Mouse (Mus musculus) embryonic facial prominence, embryonic 15.5 days (tissue): Measurements from ENCODE around the gene Chil1. TPM values are rescaled to one million over a fixed set of nuclear protein-coding genes. Genes with fewer than 3 reads are reported as not detected.

Source experiments
- ATAC-seq: fragments of 200-750 bp; cut with Nextera tagmentation; 2 replicates; pipeline ENCODE4 v1.8.0; 2017; ENCODE audit warnings: low read depth, moderate TSS enrichment; ENCODE audit not compliant: insufficient number of reproducible peaks, low FRiP score, low TSS enrichment
- H3K27ac ChIP-seq: fragments of 300-500 bp; sonication (generic); replicated peaks from 2 replicates; pipeline ENCODE4 v1.5.1; 2015; ENCODE audit warnings: mild to moderate bottlenecking, inconsistent platforms
- H3K27me3 ChIP-seq: fragments of 300-500 bp; sonication (generic); 2 replicates; pipeline ENCODE4 v1.6.1; 2015; ENCODE audit warnings: inconsistent platforms
- H3K36me3 ChIP-seq: fragments of 300-500 bp; sonication (generic); 2 replicates; pipeline ENCODE4 v1.6.1; 2015; ENCODE audit warnings: mild to moderate bottlenecking, inconsistent platforms
- H3K4me1 ChIP-seq: fragments of 300-500 bp; sonication (generic); 2 replicates; pipeline ENCODE4 v1.6.1; 2015; ENCODE audit warnings: inconsistent platforms
- H3K4me2 ChIP-seq: fragments of 300-500 bp; sonication (generic); replicated peaks from 2 replicates; pipeline ENCODE4 v1.6.1; 2015; ENCODE audit warnings: mild to moderate bottlenecking, inconsistent platforms
- H3K4me3 ChIP-seq: fragments of 300-500 bp; sonication (generic); replicated peaks from 2 replicates; pipeline ENCODE4 v1.5.1; 2015; ENCODE audit warnings: mild to moderate bottlenecking, inconsistent platforms
- H3K9ac ChIP-seq: fragments of 300-500 bp; sonication (generic); 2 replicates; pipeline ENCODE4 v1.6.1; 2015; ENCODE audit warnings: inconsistent platforms
- H3K9me3 ChIP-seq: fragments of 300-500 bp; sonication (generic); replicated peaks from 2 replicates; pipeline ENCODE4 v1.6.1; 2016; ENCODE audit warnings: inconsistent platforms
- WGBS: fragments of 180-500 bp; shearing (Covaris S2); methylation state at CpG from one replicate; pipeline ENCODE4 v1.1.7; 2015; 5-methylcytosine and 5-hydroxymethylcytosine counted together
- polyA plus RNA-seq: library from polyadenylated mRNA; unstranded; fragments of >200 nt; fragmentation: Nextera tagmentation; extraction: Ambion mirVana; gene quantifications from 2 replicates; pipeline ENCODE4 v1.2.1, GENCODE M21; 2015

Gene Chil1
- polyA plus RNA-seq, 1 experiment from 2014 or later: 22.8 TPM

- no peaks in the 10 kb centered on the region for H3K27me3 ChIP-seq
- H3K4me2 ChIP-seq: no peak overlapping the region
- no peak overlapping the region for H3K9ac ChIP-seq
- H3K4me1 ChIP-seq: 0 out of 2 replicates have a peak, but pooled peaks cover 3% of the 10 kb centered on the region
- H3K36me3 ChIP-seq: no peaks in the 10 kb centered on the region
- no peaks in the 10 kb centered on the region for H3K9me3 ChIP-seq
- no peak overlapping the region for H3K4me3 ChIP-seq
- no peak overlapping the region for H3K27ac ChIP-seq
- WGBS: 72% methylated on average over 5 of the region's 5 CpGs
- ATAC-seq: no peak
Measured at GRCm38 (mm10) chr1:134177976-134178375, 4.0 kb upstream of the Chil1 start.

GRCm38 (mm10) chr1:134184089-134184488 lies 2.1 kb downstream of the Chil1 start:
- Histone ChIP-seq H3K9me3 (no peaks in the 10 kb centered on the region), H3K4me3 (no peak overlapping the region), H3K9ac (no peak overlapping the region), H3K27ac (no peak overlapping the region), H3K27me3 (no peaks in the 10 kb centered on the region), H3K4me2 (no peak overlapping the region), H3K36me3 (no peaks in the 10 kb centered on the region), H3K4me1 (peaks cover 9% of the 10 kb centered on the region)
- ATAC-seq: no peak
- WGBS: 89% methylated on average over 4 of the region's 4 CpGs

GRCm38 (mm10) chr1:134188217-134188616 lies 6.2 kb downstream of the Chil1 start:
- Histone ChIP-seq H3K9me3 (no peaks in the 10 kb centered on the region), H3K27me3 (no peaks in the 10 kb centered on the region), H3K4me3 (no peak overlapping the region), H3K36me3 (no peaks in the 10 kb centered on the region), H3K27ac (no peak overlapping the region), H3K9ac (no peak overlapping the region), H3K4me2 (no peak overlapping the region), H3K4me1 (peaks cover 20% of the 10 kb centered on the region)
- 63% methylated on average over 5 of the region's 5 CpGs for WGBS
- no peak for ATAC-seq

- no peak overlapping the region for H3K9ac ChIP-seq
- whole genome bisulfite sequencing: 28% methylated on average over 12 of the region's 12 CpGs
- H3K27ac ChIP-seq: 0 out of 2 replicates have a peak overlapping the region, but pooled peaks have one; percentile 3
- H3K4me3 ChIP-seq: no peak overlapping the region
- no peak for ATAC-seq
- no peaks in the 10 kb centered on the region for H3K36me3 ChIP-seq
- no peak overlapping the region for H3K4me2 ChIP-seq
- H3K9me3 ChIP-seq: no peaks in the 10 kb centered on the region
- H3K27me3 ChIP-seq: no peaks in the 10 kb centered on the region
- H3K4me1 ChIP-seq: peaks cover 27% of the 10 kb centered on the region
Measured at GRCm38 (mm10) chr1:134188989-134189729, 7.2 kb downstream of the Chil1 start.

GRCm38 (mm10) chr1:134191192-134191591 lies 9.2 kb downstream of the Chil1 start:
- ATAC-seq: no peak
- Histone ChIP-seq H3K9me3 (no peaks in the 10 kb centered on the region), H3K9ac (no peak overlapping the region), H3K27me3 (no peaks in the 10 kb centered on the region), H3K4me2 (no peak overlapping the region), H3K27ac (no peak overlapping the region), H3K4me1 (peaks cover 45% of the 10 kb centered on the region), H3K36me3 (no peaks in the 10 kb centered on the region), H3K4me3 (no peak overlapping the region)
- 80% methylated on average over 5 of the region's 5 CpGs for WGBS

- H3K4me3 ChIP-seq: no peak overlapping the region
- H3K4me1 ChIP-seq: peaks cover 48% of the 10 kb centered on the region
- WGBS: 18% methylated on average over 4 of the region's 4 CpGs
- no peaks in the 10 kb centered on the region for H3K9me3 ChIP-seq
- no peaks in the 10 kb centered on the region for H3K27me3 ChIP-seq
- no peak overlapping the region for H3K27ac ChIP-seq
- H3K4me2 ChIP-seq: no peak overlapping the region
- ATAC-seq: no peak
- H3K36me3 ChIP-seq: no peaks in the 10 kb centered on the region
- no peak overlapping the region for H3K9ac ChIP-seq
Measured at GRCm38 (mm10) chr1:134192024-134192423, 10.0 kb downstream of the Chil1 start.

GRCm38 (mm10) chr1:134193126-134193525 lies 11.2 kb downstream of the Chil1 start, which contains the start of gene Mybph:
Gene Mybph, plus strand, starts transcription at chr1:134193448.
- H3K4me2 ChIP-seq: 0 out of 2 replicates have a peak within 1 kb of the TSS, but pooled peaks have one; percentile 19
- H3K4me3 ChIP-seq: peak within 1 kb of the TSS; percentile 12; the same call in 1 of the 2 replicates
- 62% methylated on average over 1 of the region's 1 CpGs for WGBS
- no peak within 1 kb of the TSS for H3K9ac ChIP-seq
- H3K27me3 ChIP-seq: no peaks in the 10 kb centered on the region
- H3K9me3 ChIP-seq: no peaks in the 10 kb centered on the region
- H3K4me1 ChIP-seq: peaks cover 48% of the 10 kb centered on the region
- H3K27ac ChIP-seq: peak within 1 kb of the TSS; percentile 17
- no peak for ATAC-seq
- no peaks in the 10 kb centered on the region for H3K36me3 ChIP-seq

- Histone ChIP-seq H3K9me3 (no peaks in the 10 kb centered on the region), H3K4me1 (peaks cover 43% of the 10 kb centered on the region), H3K36me3 (no peaks in the 10 kb centered on the region), H3K4me2 (0 out of 2 replicates have a peak overlapping the region, but pooled peaks have one; percentile 19), H3K9ac (no peak overlapping the region), H3K27me3 (no peaks in the 10 kb centered on the region), H3K27ac (peak overlapping the region; percentile 17), H3K4me3 (peak overlapping the region; percentile 12; the same call in 1 of the 2 replicates)
- WGBS: 25% methylated on average over 7 of the region's 7 CpGs
- ATAC-seq: no peak
Measured at GRCm38 (mm10) chr1:134193674-134194197, 11.8 kb downstream of the Chil1 start.

- H3K9me3 ChIP-seq: no peaks in the 10 kb centered on the region
- H3K4me2 ChIP-seq: no peak overlapping the region
- no peaks in the 10 kb centered on the region for H3K36me3 ChIP-seq
- peak overlapping the region; percentile 12; the same call in 1 of the 2 replicates for H3K4me3 ChIP-seq
- H3K27ac ChIP-seq: peak overlapping the region; percentile 17; the same call in 1 of the 2 replicates
- ATAC-seq: no peak
- WGBS: 62% methylated on average over 16 of the region's 16 CpGs
- no peaks in the 10 kb centered on the region for H3K27me3 ChIP-seq
- H3K4me1 ChIP-seq: peaks cover 36% of the 10 kb centered on the region
- H3K9ac ChIP-seq: no peak overlapping the region
Measured at GRCm38 (mm10) chr1:134194298-134195022, 12.5 kb downstream of the Chil1 start.

GRCm38 (mm10) chr1:134195117-134195516 lies 13.1 kb downstream of the Chil1 start:
- Histone ChIP-seq H3K4me2 (no peak overlapping the region), H3K27me3 (no peaks in the 10 kb centered on the region), H3K9ac (no peak overlapping the region), H3K27ac (peak overlapping the region; percentile 66), H3K36me3 (no peaks in the 10 kb centered on the region), H3K4me1 (peaks cover 34% of the 10 kb centered on the region), H3K9me3 (no peaks in the 10 kb centered on the region), H3K4me3 (no peak overlapping the region)
- ATAC-seq: no peak
- WGBS: 27% methylated on average over 2 of the region's 2 CpGs

GRCm38 (mm10) chr1:134195571-134195970 lies 13.6 kb downstream of the Chil1 start:
- Histone ChIP-seq H3K9me3 (no peaks in the 10 kb centered on the region), H3K36me3 (no peaks in the 10 kb centered on the region), H3K27ac (peak overlapping the region; percentile 66), H3K4me1 (peaks cover 34% of the 10 kb centered on the region), H3K27me3 (no peaks in the 10 kb centered on the region), H3K9ac (no peak overlapping the region), H3K4me2 (no peak overlapping the region), H3K4me3 (no peak overlapping the region)
- ATAC-seq: 0 out of 2 replicates have a peak, but pooled peaks have one; percentile 13
- 26% methylated on average over 3 of the region's 3 CpGs for WGBS
